Mouse (Mus musculus) cerebellum, adult 2 months (tissue): Measurements from ENCODE around the gene Rabgap1l.

Experiments
- CTCF ChIP-seq: fragments of 200-500 bp; IDR thresholded peaks from 2 replicates; pipeline ENCODE4 v1.5.1; 2011; ENCODE audit warnings: low read depth, mild to moderate bottlenecking, control low read depth, low read length, moderate library complexity, borderline replicate concordance; ENCODE audit not compliant: insufficient read depth
- POLR2A ChIP-seq: fragments of 200-500 bp; IDR thresholded peaks from 2 replicates; pipeline ENCODE4 v1.6.1; 2011; ENCODE audit warnings: low read length, control low read depth, borderline replicate concordance; ENCODE audit not compliant: insufficient read depth

DNA sequence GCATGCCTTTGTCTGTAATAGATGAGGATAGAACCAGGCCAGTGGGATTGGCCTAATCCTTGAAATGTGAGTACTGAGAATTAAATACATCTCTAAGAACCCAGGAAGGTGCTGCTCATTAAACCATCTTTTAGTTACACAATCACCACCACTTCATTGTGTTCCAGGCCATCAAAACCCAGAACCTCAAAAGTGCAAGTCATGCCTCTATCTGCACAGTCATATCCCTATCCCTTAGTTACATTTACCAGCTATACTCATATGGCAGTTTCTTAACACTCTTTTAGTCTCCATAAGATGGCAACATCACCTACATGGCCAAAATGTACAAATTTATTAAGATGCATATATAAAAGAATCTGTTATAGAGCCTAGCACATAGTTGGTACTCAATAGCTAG is 435.7 kb downstream of the Rabgap1l start:
- TF ChIP-seq CTCF (no peak), POLR2A (no peak)
